Mouse (Mus musculus) kidney, postnatal 36 days (tissue): ENCODE data around the gene Zfp398.

Experiments
- DNase-seq, 2 experiments: peaks; one replicate each; pipeline ENCODE4 v3.0.0; 2021 to 2022; ENCODE audit warnings: mixed read lengths in 2 of 2

Gene Zfp398

DNA sequence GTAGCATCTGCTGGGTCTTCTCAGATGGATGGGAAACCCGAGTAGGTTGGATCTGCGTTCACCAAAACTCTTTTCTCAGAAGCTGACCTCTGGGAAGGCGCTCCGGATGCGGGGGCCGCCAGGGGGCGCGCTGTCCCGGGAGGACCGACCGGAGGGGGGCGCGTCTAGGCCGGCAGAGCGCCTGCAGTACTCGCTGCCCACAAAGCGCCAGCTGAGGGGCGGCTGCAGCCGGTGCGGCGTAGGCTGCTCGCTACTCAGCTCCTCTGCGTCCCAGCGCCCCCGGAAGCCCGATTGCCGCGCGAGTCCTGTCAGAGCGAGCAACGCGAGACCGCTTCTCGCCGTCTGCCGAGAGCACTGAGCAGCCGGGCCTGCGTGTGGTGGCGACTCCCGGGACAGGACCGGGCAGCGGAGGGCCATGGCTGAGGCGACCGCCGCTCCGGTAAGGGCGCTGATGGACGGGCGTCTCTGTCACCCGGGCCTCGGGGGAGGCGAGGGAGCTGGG lies at the start of gene Zfp398:
TSS of gene Zfp398 (plus strand) at position 180 of the 502 bp plus-strand sequence.
- peak; percentile 95 to 98 for DNase-seq

- DNase-seq, result peak; percentile 83 to 89
Measured at GRCm38 (mm10) chr6:47787941-47788736, 47.3 kb upstream of the Zfp398 start.

DNA sequence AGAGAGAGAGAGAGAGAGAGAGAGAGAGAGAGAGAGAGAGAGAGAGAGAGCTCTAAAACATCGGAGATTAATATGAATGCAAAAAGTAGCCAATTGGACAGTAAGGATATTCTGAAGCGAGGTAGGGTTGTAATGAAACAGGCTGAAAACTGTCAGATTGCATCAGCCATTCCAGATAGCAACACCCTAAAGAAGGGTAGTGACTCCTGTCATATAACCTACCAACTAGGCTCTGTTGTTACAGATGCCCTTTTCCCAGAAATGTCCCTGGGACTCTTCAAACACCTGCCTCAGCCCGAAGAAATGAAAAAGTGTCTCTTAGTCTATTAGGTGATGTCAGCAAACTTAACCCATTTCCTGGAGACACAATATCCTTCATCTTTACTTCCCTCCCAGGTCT lies 46.6 kb upstream of the Zfp398 start:
- no peak for DNase-seq

- peak; percentile 54 to 71 for DNase-seq
Measured at GRCm38 (mm10) chr6:47790745-47791144, 44.7 kb upstream of the Zfp398 start.

DNA sequence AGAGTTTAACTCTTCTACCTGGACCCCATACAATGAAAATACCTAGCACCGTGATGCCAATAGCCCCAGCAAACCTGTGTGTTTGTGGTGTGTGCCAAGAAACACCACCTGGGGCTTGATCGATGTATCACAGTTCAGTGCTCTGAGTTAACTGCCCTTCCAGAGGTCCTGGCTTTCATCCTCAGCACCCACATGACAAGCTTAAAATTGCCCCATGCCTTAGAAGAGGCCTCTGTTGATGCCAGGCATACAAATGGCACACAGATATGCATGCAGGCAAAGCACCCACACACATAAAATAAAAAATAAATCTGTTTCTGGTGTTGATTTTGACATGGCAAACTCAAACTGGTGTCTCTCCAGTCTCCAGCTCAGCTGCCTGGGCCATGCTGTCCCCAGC lies 42.9 kb upstream of the Zfp398 start:
- no peak for DNase-seq

- DNase-seq, result no peak
Measured at GRCm38 (mm10) chr6:47793284-47793683, 42.2 kb upstream of the Zfp398 start.

GRCm38 (mm10) chr6:47794106-47794830 lies 41.2 kb upstream of the Zfp398 start:
- DNase-seq, result peak; percentile 61 to 73

GRCm38 (mm10) chr6:47799079-47799478 lies 36.4 kb upstream of the Zfp398 start:
- DNase-seq, result peak; percentile 71 to 80

DNA sequence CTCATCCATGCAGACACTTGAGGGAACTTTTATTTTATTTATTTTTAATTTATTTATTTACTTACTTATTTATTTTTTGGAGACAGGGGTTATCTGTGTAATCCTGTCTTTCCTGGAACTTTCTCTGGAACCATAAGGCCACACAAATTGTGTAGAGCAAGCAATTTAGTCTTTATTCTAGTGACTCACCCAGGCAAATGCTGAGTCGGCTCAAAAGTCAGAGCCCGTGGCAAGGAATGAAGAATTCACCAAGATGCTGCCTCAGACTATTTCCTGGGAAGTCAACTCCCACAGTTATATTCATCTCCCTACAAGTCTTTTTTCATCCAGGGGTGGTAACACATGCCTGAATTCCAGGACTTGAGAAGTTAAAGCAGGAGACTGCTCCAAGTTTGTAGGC lies 29.9 kb upstream of the Zfp398 start:
- DNase-seq, result no peak

- no peak for DNase-seq
Measured at GRCm38 (mm10) chr6:47807419-47807818, 28.0 kb upstream of the Zfp398 start.

GRCm38 (mm10) chr6:47808545-47808944 lies 26.9 kb upstream of the Zfp398 start:
- no peak for DNase-seq

- no peak for DNase-seq
Measured at GRCm38 (mm10) chr6:47809053-47809452, 26.4 kb upstream of the Zfp398 start.

DNA sequence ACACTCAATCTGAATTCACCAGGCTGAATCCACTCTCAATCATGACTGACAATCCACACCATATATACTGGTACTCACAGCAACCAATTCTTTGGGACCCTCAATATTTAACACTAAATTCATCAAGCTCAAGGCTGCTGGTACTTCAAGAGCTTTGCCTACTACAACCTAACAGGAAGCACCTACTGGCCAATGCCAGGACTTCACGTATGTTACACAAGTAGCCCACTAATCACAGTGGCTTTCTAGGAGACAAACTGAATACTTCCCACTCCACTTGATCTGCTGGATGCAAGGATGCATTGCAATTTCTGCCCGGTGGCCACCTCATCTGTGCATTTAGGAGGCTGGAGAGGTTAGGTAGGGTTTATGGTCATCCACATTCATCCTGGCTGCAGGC lies 25.3 kb upstream of the Zfp398 start:
- DNase-seq, result no peak

GRCm38 (mm10) chr6:47811324-47811723 lies 24.1 kb upstream of the Zfp398 start:
- DNase-seq, result no peak

DNA sequence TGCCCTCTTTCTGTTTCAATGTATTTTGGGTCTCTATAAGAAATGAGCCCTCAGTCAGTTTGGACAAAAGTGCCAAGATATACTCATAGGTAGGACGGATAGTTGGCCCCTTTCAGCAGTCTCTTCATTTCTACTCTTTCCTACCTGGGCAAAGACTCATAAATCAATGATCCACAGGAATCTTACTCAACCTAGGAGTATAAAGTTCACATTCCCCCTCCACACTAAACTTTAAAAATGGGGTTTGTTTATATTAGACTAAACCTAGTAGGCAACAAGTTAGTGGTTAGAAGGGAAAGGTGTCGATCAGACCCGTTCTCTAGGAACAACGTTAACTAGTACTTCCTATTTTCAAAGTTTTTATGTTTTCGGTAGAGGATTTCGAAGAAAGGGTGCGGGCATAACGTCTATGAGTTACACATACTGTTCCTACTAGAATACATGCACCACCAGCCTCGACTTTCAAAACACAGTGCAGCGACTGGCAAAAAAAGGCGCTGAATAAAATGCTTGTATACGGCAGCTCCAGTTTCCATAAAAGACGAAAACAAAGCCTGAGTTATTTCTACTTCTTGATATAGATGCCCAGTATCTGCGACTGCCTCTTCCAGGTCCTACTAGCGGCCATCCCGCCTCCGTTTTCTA lies 23.1 kb upstream of the Zfp398 start:
- peak in 1 of 2 experiments; percentile 29 for DNase-seq

DNA sequence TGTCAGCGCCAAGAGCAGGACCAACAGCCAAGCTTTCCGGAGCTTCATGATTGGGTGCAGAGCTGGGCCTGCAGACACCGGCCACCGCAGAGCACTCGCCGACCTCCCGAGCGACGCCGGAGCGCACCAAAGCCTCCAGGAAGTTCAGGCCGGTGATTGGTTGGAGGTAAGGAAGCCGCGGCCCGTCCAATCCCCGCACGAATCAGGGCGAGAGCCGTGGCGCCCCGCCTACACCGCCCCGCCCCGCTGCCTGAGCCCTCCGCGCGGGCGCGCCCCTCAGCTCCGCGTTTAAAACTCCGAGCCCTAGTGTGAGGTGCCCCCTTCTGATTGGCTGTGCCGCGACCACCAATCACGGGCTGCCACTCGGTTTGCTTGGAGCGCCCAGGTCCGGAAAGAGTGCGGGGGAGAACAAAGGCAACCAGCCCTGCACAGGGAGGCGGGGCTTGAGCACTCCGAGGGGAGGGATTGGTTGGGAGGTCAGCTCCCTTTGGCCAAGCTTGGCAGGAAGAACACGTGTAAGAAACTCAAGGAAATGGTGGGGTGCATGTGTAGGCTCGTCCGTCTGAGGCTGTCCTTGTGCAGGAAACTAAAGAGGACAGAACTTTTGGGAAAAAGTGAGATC lies 22.1 kb upstream of the Zfp398 start, which contains the start of gene Pdia4:
TSS of gene Pdia4 (minus strand) at position 174 of the 622 bp plus-strand sequence.
- DNase-seq, result peak; percentile 99

DNA sequence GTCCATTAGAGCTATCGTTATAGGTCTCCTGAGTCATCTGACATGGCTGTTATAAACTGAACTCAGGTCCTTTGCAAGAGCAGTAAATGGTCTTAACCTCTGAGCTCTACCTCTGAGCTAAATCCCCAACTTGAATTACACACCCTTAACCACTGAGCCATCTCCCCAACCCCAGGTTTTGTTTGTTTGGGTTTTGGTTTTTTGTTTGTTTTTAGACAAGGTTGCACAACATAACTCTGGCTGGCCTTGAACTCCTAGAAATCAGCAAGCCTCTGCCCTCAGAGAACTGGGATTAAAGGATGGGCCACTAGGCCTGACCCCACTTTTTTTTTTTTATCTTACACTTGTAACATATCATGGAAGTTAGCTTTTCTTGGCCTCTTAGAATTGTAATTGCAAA lies 19.3 kb upstream of the Zfp398 start:
- DNase-seq, result no peak

- no peak for DNase-seq
Measured at GRCm38 (mm10) chr6:47818721-47819120, 16.7 kb upstream of the Zfp398 start.

DNA sequence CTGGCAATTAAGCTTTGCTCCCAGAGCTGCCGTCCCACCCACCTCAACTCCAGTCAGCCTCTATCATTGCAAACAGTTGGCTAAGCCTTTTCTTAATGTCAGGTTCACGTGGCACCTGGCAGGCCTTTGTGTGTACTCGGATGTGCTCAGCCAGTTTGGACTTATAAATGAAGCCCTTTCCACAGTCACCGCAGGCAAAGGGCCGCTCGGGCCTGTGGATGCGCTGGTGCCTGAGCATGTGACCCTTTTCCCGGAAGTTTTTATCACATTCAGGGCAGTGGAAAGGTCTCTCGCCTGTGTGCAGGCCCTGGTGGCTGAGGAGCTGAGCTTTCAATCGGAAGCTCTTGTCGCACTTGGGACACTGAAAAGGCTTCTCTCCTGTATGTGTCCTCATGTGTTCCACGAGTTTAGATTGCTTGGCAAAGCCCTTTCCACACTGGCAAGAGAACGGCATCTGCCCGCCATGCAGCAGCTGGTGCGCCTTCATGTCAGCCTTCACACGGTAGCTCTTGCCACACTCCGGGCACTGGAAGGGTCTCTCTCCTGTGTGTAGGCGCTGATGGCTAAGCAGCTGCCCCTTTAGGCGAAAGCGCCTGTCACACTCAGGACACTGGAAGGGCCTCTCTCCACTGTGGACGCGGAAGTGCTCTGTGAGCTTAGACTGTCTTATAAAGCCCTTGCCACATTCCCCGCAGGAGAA lies 15.7 kb upstream of the Zfp398 start:
- DNase-seq, result no peak

- no peak for DNase-seq
Measured at GRCm38 (mm10) chr6:47821236-47821635, 14.2 kb upstream of the Zfp398 start.

GRCm38 (mm10) chr6:47821776-47822175 lies 13.7 kb upstream of the Zfp398 start:
- no peak for DNase-seq

- no peak for DNase-seq
Measured at GRCm38 (mm10) chr6:47824241-47824640, 11.2 kb upstream of the Zfp398 start.
